Mouse (Mus musculus) kidney, adult 2 months (tissue): ENCODE results near the gene Gxylt1.

Experiments
- CTCF ChIP-seq: fragments of 200-500 bp; conservative IDR thresholded peaks from 2 replicates; pipeline ENCODE4 v1.5.1; 2011; ENCODE audit warnings: low read depth, mild to moderate bottlenecking, control low read depth, low read length, moderate library complexity, mixed read lengths; ENCODE audit not compliant: insufficient read depth, insufficient read length
- POLR2A ChIP-seq: fragments of 200-500 bp; IDR thresholded peaks from one replicate; pipeline ENCODE4 v1.6.1; 2011; ENCODE audit warnings: low read depth, low read length, control low read depth

GRCm38 (mm10) chr15:93252396-93252795, 22.6 kb downstream of the Gxylt1 start:
- no peak for TF ChIP-seq POLR2A
- TF ChIP-seq CTCF = no peak
